Mouse (Mus musculus) layer of hippocampus, postnatal 36 days (tissue): ENCODE results near the gene 1700069L16Rik. TPM values are rescaled to one million over a fixed set of nuclear protein-coding genes. Genes with fewer than 3 reads are reported as not detected.

Experiments used
- DNase-seq, 2 experiments: peaks; one replicate each; pipeline ENCODE4 v3.0.0; 2022
- total RNA-seq, 2 experiments: library from RNA; stranded (reverse); gene quantifications; 2 replicates each; pipeline ENCODE4 v1.2.3; 2021

The 1700069L16Rik gene
- total RNA-seq, 2 experiments from 2014 or later = not detected

DNA sequence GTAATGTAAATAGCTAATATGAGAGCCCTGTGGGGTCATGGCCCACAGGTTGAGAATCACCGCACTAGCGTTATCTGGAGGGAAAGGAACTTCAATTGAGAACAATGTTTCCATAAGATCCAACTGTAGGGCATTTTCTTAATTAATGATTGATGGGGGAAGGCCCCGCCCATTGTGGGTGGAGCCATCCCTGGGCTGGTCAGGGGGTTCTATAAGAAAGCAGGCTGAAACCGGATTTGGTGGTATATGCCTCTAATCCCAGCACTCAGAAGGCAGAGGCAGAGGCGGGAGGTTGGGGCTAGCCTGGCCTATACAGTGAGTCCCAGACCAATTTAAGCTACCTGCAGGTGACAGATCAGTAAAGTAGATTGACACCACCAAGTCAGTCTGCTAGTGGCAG is 9.8 kb upstream of the 1700069L16Rik start:
- no peak for DNase-seq

DNA sequence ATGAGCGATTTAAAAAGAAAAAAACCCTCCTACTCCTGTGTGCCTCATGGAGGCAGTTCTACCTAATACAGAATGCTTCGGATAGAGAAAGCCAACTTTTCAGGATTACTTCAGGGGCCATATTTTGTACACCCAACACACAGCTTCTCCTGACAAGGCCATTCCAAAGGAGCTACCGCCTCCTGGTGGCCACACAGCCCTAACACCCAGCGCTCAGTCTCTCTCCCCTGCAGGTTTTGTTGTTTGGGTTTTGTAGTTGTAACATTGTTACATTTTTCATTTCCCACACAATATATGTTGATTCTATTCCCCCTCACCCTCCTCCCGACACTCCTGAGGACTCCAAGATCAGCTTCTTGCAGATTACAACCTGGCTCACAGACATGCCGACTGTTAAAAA is 7.6 kb upstream of the 1700069L16Rik start:
- peak in 1 of 2 experiments; percentile 45 for DNase-seq

DNA sequence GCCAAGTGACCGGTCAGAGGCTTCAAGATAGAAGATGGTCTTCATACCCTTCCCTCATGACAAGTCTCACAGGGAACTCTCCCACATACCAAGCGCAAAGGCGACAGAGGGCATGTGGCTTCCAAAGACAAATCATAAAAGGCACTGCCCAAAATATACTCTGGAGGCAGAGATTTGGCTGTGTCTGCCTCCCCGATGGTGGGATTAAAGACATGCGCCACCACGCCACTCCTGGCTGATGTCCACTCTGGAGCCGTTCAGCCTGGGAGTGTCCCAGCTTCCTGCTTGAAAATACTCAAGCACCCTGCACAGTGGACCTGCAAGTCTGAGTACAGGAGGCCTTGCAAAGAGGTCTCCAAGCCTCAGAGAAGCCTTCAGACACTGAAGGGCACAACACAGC is 6.6 kb upstream of the 1700069L16Rik start:
- DNase-seq = no peak

DNA sequence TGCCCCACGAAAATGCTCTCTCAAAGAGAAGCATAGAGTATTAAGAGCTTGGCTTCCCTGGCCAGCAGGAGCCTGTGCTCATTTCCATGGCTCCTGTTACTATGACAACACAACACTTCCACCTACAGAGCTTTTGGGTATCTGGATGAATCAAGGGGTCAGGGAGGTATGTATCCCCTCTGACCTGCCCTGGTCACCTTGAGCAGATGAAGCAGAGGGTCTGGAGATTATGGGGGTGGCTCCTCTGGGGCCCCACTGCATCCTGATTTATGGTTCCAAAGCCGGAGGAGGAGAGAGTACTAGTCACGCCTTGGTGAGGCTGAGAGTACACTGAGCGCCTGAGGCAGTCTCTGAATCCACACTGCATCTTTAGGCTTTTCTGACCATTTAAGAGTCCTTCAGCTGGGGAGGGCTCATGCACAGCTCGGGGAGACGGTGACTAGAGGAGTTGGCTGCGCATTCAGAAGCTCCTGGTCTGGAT is 6.1 kb upstream of the 1700069L16Rik start:
- peak in 1 of 2 experiments; percentile 34 for DNase-seq

DNA sequence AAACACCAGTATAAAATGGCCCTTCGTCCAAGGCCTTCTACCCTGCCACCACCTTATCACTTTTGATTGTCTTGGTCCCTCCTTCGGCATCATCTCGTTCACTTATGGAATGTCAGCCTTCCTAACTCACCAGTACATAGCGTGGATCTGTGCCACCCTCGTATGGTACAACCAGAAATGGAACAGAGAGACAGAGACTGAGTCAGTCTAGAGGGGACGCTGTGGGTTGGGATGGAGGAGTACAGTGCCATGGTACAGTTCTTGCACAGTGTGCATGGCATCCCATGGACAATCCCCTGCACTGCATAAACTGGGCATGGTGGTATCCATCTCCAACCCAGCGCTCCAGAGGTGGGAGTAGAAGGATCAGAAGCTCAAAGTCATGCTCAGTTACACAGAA is 4.1 kb upstream of the 1700069L16Rik start:
- DNase-seq = no peak

DNA sequence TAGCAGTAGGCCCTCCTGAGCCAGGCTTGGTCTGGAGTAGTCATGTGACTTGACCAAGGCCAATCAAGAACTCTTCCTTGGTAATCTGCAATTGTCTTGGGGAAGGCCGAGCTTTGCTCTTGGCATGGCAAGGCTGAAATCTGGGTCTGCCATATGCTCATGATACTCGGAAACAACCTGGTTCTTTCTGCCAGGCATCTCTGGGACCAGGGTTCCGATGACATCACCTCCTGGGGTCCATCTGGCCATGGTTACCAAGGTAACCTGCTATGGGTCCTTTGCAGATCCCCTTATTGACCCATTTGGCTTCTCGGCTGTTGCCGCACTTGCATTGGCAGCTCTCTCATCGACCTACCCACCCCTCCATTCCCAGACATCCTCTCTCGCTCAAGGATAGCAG is 3.4 kb upstream of the 1700069L16Rik start:
- no peak for DNase-seq

DNA sequence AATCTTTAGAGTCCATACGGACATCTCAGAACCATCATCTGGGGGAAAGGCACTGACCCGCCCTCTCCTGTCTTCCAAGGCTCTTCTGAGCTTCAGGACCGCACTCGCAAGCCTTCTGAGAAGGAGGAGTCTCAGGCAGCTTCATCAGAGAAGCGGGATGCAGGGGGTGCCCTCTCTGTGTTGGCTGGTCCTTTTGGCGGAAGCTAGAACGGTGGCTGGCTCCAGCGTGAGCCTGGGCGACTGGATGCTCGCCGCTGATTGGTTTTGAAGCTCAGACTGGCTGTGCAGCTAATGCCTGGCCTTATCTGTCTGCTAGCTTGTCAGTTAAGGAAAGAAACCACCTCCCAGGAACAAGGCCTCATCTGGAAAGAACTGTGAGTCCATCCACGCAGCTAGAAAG is 2.7 kb upstream of the 1700069L16Rik start:
- no peak for DNase-seq

DNA sequence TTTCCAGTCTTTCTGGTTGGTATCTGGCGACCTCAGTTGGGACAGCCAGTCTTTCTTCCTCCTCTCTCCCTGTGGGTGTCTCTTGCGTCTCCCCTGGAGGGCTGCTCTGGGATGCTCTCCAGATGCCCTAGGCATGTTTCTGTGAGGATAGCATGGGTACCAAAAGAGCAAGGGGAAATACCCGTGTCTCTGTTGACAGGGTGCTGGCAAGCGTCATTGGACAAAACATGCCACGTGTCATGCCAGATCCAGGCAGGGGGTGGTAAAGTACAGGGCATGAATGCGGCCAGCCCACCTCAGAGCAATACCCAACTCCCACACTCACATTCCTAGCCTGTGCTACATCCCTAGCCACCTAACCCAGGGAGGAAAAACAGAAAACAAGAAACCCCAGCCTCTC is 2.0 kb upstream of the 1700069L16Rik start:
- no peak for DNase-seq

DNA sequence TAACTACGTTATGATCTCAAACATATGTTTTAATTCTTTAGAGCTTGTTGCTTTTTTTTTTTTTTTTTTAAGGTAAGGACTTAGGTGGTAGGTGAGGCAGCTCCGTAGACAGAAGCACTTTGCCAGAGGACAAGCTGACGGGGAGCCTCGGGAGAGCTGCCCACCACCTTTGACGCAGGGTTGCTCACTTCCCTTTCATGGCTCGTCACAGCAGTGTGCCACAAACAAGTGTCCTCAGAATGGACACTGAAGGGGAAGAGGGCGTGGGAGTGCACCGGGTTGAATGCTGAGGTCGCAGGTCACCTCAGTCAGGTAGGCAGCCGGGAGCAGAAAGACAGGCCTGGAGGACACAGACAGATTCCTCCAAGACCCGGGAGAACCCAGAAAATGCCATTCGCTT is 845 bp upstream of the 1700069L16Rik start:
- no peak for DNase-seq

DNA sequence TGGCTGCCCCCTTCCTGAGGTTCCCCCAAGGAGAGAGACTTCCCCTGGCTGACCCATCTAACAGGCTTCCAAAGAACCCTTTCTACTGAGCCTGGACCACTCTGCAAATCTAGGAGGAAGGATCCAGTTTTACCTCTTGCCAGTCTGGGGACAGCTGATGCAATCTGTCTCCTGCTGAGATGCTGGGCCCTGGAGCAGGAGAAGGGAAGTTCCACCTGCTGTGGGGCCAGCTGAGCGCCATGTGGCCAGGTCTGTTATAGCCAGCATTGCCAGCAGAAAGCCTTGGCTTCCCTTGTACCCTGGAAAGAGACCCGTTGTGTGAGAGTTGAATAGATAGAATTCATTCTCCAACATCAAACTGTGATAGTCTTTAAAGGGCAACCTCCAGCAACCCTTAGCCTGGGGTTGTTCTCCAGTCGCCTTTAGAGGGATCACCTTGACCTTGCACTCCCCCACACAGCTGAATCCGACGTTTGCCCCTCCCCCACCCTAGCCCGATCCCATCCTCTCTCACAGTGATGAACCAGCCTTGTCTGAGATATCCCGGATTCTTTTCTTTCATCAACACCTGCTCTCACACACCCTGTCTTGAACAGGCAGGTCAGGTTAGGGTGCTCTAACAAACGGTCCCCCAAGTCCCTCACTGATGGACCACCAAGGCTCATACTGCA is 870 bp downstream of the 1700069L16Rik start:
- no peak for DNase-seq

DNA sequence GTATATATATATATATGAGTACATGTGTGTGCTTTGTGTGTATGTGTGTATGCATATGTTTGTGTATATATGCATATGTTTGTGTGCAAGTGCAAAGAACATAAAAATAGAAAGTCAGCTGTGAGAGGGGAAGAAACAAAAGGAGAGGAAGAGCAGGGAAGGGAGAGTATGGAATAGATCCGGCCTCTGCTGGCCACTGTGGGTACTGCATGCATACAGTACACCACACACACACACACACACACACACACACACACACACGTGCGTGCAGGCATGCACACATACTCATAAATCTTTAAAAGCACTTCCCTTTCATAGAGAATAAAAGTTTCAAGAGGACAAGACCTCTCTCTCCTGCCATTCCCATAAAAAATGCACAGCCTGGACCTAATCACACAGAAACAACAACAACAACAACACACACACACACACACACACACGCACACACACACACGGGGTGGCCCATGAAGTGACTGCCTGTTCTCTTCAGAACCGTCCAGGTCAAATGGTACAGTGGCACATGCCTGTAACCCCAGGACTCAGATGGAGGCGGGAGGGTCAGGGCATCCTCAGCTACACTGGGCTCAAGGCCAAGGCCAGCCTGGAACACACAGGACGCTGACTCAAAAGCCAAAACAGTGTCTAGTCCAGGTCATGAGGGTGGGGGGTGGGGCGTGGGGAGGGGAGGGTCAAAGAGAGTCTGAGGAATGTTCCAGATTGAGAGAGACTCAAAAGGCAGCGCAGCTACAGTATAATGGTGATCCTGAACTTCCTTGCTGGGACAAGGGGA is 2.2 kb downstream of the 1700069L16Rik start:
- DNase-seq = no peak

DNA sequence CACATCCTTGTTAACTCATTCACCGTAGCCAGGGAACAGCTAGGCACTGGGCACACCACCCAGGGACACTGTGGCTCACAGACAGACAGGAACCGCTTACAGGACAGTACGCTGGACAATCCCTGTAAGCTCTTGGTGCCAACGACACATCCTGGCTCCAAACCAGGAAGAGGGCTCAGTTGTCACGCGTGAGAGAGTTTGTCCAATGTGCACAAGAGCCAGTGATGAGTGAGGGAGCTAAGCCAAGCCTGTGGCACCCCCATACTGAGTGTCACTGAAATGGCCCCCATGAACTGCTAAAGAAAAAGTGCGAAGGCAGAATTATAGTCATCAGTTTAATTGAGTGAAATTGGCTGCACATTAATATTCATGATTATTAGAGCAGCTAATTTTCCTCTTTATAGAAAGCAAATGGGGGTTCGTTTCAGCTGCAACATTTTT is 5.3 kb downstream of the 1700069L16Rik start:
- no peak for DNase-seq

DNA sequence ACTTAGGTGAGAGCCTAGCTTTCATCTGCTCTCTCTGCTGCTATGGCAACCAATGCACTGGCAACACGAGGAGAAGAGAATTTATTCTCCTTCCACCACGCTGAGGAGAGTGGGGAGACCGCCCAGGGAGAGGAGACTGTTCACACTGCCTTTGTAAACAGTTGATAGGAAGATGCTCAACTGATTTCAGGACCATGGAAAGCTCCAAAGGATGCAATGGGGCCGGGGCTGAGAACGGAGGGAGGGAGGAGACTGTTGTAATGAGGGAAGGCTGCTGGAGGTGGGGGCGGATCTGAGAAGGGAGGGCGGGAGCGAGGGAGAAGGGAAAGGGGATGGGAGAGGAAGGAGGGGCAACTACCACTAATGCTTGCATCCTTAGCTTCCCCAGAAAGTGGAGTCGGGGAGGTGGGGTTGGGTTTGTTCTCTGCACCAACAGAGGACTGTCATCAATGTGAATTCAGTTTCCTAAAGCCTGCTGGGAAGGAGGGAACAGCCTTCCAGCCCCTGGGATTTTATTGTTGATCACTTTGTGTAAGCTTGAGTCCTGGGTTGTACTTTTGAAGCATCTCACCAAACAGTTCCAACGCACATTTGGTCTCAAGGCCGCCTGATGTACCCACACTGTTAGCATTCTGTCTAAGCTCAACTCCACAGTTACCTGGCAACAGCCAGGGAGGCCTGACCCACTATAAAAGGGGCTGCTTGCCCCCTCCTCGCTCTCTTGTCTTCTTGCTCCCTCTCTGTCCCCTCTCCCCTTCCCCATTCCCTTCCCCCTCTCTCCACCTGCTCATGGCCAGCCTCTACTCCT is 7.8 kb downstream of the 1700069L16Rik start:
- DNase-seq = peak in 1 of 2 experiments; percentile 63

DNA sequence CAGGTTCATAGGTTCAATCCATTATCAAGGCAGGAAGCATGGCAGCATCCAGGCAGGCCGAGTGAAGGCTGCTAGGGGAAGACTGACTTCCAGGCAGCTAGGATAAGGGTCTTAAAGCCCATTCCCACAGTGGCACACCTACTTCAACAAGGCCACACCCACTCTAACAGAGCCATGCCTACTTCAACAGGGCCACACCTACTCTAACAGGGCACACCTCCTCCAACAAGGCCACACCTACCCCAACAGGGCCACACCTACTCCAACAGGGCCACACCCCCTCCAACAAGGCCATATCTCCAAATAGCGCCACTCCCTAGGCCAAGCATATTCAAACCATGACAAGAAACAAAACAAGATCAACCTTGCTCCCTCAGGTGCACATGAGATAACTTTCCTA is 11.7 kb downstream of the 1700069L16Rik start:
- DNase-seq = no peak

DNA sequence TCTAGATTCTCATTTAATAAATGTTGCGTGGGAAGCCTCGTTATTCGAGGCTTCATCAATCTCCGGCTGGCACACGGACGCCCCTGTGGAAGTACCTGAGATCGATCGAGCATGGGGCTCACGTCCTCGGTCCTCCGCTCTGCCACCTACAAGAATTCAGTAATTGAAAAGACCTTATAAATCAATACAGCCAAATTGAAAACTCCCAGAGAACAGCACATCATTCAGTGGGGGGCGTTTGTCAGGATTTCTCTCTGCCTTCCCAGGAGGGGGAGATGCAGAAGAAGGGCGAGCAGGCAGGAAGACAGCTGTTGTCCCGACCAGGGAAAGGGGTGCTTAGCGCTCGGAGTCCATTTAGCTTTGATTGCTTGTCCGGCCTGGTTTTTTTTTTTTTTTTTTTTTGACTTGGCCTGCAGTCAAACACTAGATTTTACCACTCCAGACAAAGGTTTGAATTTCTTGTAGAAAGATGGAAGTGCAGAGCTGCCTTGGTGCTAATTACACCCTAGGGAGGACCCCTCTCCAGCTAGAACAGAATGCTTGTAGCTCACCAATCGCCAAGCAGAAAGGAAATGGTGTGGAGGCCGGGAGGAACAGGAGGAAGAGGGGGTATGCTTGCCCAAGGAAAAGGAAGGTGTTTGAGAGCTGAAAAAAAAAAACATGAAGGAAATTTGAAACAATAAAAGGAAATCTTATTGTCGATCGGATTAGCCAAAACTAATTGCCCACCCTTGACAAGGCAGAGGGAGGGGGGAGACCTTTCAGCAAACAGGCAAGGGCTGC is 20.6 kb downstream of the 1700069L16Rik start:
- no peak for DNase-seq

DNA sequence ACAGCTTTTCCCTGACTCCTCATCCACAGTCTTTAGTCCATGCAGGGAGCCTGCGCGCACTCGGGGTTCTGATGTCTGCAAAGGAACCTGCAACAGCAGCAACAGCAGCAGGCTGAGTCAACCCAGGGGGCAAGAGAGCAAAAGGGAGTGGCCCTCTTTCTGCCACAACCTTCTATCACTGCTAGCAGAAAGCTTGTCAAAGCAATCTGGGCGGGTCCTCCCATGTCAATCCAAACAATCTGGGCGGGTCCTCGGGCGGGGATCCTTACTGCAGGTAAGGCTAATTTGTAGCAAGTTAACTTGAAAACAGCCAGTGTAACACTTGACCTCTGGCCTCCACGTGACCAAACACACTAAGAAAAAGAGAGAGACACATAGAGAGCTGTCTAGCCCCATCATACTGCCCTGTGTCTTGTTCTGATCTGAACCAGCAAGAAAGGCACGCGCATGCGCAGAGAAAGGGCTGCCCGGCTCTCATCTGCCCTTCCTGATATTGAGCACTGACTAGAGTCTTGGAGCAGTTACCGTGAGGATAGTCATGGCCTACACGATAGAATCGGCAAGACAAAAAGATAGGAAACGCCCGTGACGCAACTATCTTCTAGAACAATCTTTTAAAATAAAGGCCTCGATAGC is 24.1 kb downstream of the 1700069L16Rik start:
- DNase-seq = no peak

DNA sequence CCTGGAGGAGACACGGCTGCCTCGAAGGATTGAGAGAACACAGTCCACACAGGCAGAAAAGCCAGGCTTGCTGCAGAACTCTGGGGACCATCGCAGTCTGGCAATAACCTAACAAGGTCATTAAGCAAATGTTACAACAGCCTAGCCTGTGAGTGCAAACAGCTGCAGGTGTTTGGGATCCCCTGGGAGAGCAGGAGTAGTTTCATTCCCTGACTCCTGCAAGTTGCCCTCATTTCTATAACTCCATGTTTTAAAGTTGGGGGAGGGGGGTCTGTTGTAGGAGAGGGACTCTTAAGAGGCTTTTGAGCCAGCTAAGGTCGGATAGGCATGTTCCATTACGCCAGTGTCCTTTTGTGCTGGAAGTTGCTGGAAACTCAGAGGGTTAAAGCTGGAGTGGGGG is 30.2 kb downstream of the 1700069L16Rik start:
- no peak for DNase-seq

DNA sequence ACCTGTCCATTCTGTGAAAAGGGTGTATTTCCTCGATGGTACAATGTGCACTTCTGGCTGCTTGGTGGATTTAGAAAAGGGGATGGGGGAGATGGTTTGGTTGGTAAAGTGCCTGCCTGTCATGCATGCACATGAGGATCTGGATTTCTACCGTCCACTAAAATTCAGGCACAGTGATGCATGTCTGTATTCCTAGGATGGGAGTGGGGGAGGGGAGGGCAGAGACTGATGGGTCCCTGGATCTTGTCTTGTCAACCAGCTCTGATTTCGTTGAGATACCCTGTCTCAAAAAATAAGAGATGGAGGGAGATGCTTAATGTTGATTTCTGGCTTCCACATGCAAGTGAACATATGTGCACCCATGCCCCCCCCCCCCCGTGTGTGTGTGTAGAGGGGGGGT is 30.6 kb downstream of the 1700069L16Rik start:
- no peak for DNase-seq

DNA sequence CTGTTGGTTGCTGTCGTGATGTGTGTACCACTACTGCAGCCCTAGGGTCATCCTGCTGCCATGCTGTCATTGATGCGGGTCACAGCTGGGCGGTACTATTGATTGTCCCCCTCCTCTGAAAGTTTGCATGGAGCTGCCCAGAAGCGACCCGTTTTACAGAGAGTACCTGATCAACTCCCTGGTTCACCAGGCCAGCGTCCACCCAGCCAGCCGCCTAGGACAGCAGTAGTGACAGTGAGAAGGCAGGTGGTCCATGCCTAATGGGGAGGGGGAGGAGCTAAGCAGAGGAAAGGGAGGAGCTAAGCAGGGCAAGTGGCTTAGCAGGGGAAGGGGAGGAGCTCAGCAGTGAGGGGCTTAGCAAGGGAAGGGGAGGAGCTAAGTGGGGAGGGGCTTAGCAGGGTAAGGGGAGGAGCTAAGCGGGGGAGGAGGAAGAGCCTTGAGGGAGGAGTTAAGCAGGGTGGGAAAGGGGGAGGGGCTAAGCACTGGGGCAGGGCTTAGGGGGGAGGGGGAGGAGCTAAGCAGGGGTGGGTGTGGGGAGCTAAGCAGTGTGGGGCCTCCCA is 31.3 kb downstream of the 1700069L16Rik start:
- DNase-seq = no peak

DNA sequence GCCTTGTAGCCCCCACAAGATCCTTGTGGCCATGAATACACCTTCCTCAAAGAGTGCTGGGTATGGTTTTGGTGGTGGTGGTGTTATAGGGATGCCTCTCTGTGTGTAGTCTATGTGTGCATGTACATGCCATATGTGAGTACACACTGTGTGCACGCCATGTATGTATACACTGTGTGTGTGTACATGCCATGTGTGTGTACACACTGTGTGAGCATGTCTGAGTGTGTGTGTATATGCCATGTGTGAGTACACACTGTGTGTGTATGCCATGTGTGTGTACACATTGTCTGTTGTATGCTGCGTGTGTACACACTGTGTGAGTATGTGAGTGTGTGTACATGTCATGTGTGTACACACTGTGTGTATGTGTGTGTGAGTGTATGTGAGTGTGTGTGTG is 33.7 kb downstream of the 1700069L16Rik start:
- no peak for DNase-seq

DNA sequence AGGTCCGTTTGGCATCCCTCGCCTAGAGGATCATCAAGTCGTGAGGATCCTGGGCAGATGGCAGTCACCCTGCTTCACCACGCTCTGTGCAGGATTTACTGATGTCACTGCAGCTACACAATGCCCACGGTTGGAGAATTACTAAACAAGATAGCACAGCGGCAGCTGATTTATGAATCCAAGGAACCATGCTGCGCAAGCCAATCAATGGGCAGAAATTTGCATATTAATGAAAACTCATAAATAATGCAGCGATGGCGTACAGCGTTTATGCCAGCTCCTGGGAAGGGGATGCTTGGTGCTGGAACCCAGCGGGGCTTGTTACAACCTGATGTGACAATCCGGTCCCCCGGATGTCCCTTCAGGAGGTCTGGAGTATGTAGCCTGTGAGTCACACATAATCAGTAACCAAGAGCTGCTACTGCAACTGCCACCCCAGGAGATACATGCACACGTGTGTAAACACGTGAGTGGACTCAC is 34.5 kb downstream of the 1700069L16Rik start:
- peak in 1 of 2 experiments; percentile 34 for DNase-seq
